Mouse (Mus musculus): Measurements from ENCODE around the gene Mospd1. TPM values are rescaled to one million over a fixed set of nuclear protein-coding genes. Genes with fewer than 3 reads are reported as not detected.

The Mospd1 gene
- total RNA-seq (2023; ENCODE audit: inconsistent age): 9.3 to 12.2 TPM (median 10.6 TPM) in 4 replicates

GRCm38 (mm10) chrX:53370366-53370740, at the start of gene Mospd1:
TSS of gene Mospd1 (minus strand) at chrX:53370502.

Other genes with a start within 250 kb of the Mospd1 start
- gene Plac1, start 130.4 kb downstream of the Mospd1 start, total RNA-seq (2023; ENCODE audit: inconsistent age): not detected in 4 replicates
- gene Fam122b, start 100.7 kb downstream of the Mospd1 start, total RNA-seq (2023; ENCODE audit: inconsistent age): 9.6 to 11.3 TPM (median 10.0 TPM) in 4 replicates
- gene Fam122c, start 97.1 kb downstream of the Mospd1 start, total RNA-seq (2023; ENCODE audit: inconsistent age): not detected in 4 replicates
- gene Etd, start 64.4 kb upstream of the Mospd1 start, total RNA-seq (2023; ENCODE audit: inconsistent age): not detected in 4 replicates
- 4.3 to 9.6 TPM (median 7.8 TPM) in 4 replicates for gene Rtl8c, start 237.5 kb upstream of the Mospd1 start, total RNA-seq (2023; ENCODE audit: inconsistent age)
- not detected in 4 replicates for gene Gm14597, start 238.5 kb upstream of the Mospd1 start, total RNA-seq (2023; ENCODE audit: inconsistent age)

All from B cell, adult (primary cell).